Mouse (Mus musculus) gonadal fat pad, adult 2 months (tissue): ENCODE results near the gene Zfp534. TPM values are rescaled to one million over a fixed set of nuclear protein-coding genes. Genes with fewer than 3 reads are reported as not detected.
"Not testable (repeated sequence)": the region's sequence is repeated elsewhere in the genome, so short reads cannot be mapped to it uniquely, and the experiment has no call there.

ENCODE experiments used
- DNase-seq: peaks from one replicate; pipeline ENCODE4 v3.0.0-alpha.2; 2012; ENCODE audit warnings: low read depth
- polyA plus RNA-seq: library from polyadenylated mRNA; depleted of rRNA; stranded (reverse); fragments of >200 nt; gene quantifications from 2 replicates; pipeline ENCODE4 v1.2.3, GENCODE M21; 2012; rRNA removed

Zfp534 gene
- polyA plus RNA-seq: not detected in 2 replicates

DNA sequence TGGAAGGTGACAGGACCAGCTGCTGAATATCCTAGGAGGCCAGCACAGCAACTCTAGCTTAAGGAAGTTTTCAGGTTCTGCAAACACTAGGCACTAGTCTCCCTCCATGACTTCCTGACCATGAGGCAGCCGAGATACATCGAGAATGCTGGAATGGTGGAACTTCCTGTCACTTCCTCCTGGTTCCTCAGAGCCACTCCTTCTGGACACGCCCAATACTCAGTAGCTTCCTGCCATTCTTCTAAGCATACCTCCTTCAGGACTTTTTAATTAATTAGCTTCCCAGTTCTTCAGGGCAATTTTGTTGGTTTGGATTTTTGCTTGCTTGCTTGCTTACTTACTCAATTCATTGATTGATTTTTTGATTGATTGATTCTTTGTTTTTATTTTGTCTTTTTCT lies at the start of gene Zfp534:
TSS of gene Zfp534 (minus strand) at position 101 of the 400 bp plus-strand sequence.
- not testable (repeated sequence) for DNase-seq

GRCm38 (mm10) chr4:147746255-147746654 lies 43.9 kb upstream of the Zfp534 start:
- not testable (repeated sequence) for DNase-seq

- not testable (repeated sequence) for DNase-seq
These were observed 36.5 kb upstream of the Zfp534 start for GRCm38 (mm10) chr4:147738636-147739369.

GRCm38 (mm10) chr4:147655245-147655644 lies 47.1 kb downstream of the Zfp534 start:
- not testable (repeated sequence) for DNase-seq

- DNase-seq: not testable (repeated sequence)
These were observed 54.9 kb downstream of the Zfp534 start for GRCm38 (mm10) chr4:147647407-147647806.

DNA sequence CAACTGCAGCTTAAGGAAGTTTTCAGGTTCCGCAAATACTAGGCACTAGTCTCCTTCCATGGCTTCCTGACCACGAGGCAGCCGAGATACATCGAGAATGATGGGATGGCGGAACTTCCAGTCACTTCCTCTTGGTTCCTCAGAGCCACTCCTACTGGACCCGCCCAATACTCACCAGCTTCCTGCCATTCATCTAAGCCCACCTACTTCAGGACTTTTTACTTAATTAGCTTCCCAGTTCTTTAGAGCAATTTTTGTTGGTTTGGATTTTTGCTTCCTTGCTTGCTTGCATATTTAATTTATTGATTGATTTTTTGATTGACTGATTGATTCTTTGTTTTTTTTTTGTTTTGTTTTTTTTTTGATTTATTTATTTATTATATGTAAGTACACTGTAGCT lies 59.9 kb downstream of the Zfp534 start, which contains the start of gene Zfp979:
TSS of gene Zfp979 (minus strand) at position 101 of the 400 bp plus-strand sequence.
- DNase-seq: not testable (repeated sequence)

GRCm38 (mm10) chr4:147641932-147642331 lies 60.4 kb downstream of the Zfp534 start:
- DNase-seq: not testable (repeated sequence)

GRCm38 (mm10) chr4:147633818-147634262 lies 68.5 kb downstream of the Zfp534 start:
- not testable (repeated sequence) for DNase-seq

Other genes with a start within 250 kb of the Zfp534 start
- 0.16 and 0.85 TPM in 2 replicates for gene Zfp982, start 210.1 kb downstream of the Zfp534 start, polyA plus RNA-seq
- gene Gm16503, start 162.3 kb downstream of the Zfp534 start, polyA plus RNA-seq: 0.04 TPM in 2 replicates
- gene Zfp985, start 149.3 kb downstream of the Zfp534 start, polyA plus RNA-seq: 0.06 TPM in 1 of 2 replicates, not detected in the other
- gene Zfp979, start 60.0 kb downstream of the Zfp534 start, polyA plus RNA-seq: 0.30 and 0.43 TPM in 2 replicates
- 0.57 and 1.1 TPM in 2 replicates for gene Zfp984, start 107.2 kb upstream of the Zfp534 start, polyA plus RNA-seq
- gene Zfp933, start 145.8 kb upstream of the Zfp534 start, polyA plus RNA-seq: 1.7 and 1.8 TPM in 2 replicates
- gene Miip, start 166.3 kb upstream of the Zfp534 start, polyA plus RNA-seq: 31.4 and 65.1 TPM in 2 replicates
- gene Fv1, start 166.4 kb upstream of the Zfp534 start, polyA plus RNA-seq: 2.2 and 2.4 TPM in 2 replicates
- gene Mfn2, start 202.2 kb upstream of the Zfp534 start, polyA plus RNA-seq: 76.7 and 84.0 TPM in 2 replicates
- 58.3 and 67.4 TPM in 2 replicates for gene Plod1, start 234.2 kb upstream of the Zfp534 start, polyA plus RNA-seq
- gene 2510039O18Rik, start 238.3 kb upstream of the Zfp534 start, polyA plus RNA-seq: 67.2 and 67.7 TPM in 2 replicates